Mouse (Mus musculus) cerebellum, postnatal 25 days (tissue): Measurements from ENCODE around the gene Olfr801.

Source experiments
- DNase-seq, 2 experiments: peaks; one replicate each; pipeline ENCODE4 v3.0.0; 2021; ENCODE audit warnings: mixed read lengths in 2 of 2

The Olfr801 gene

DNA sequence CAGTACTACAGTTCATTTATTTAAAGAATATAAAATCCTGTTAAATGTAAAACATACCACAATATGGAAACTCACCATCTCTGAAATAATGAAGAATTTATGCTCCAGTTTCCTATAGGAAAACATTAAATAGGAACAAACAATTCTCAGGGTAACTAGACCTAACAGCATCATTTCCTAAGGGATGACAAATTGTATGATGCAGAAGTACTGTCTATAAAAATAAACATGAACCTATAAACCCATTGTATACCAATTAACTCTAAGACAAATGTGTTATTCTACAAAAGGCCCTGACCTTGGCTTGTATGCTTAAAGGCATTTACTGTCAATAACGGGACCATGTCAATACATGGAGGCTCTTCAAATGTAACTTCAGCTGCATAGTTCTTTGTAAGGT, at the start of gene Olfr801:
Gene Olfr801 (minus strand): TSS at position 101 of the 400 bp plus-strand sequence.
- DNase-seq, result no peak

DNA sequence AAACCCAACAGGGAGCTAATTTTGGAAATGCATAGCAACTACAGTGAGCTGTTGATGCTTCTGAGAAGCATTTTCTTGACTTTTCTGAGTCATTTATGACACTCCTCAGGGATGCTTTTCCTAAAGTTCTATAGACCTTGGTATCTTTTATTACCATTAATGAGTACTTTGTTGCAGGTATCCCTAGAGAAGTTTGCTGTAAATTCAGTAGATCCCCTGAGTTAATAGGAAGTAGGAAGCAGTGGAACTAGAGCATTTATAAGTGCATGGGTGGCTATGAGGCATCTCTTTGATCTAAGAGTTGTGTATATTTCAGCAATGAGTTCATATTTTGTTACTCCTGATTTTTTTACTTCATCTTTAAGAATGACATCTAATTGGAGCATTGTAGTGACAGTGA, 29.2 kb upstream of the Olfr801 start, which contains the start of gene Olfr804:
Gene Olfr804 (plus strand): TSS at position 301 of the 400 bp plus-strand sequence.
- no peak for DNase-seq

DNA sequence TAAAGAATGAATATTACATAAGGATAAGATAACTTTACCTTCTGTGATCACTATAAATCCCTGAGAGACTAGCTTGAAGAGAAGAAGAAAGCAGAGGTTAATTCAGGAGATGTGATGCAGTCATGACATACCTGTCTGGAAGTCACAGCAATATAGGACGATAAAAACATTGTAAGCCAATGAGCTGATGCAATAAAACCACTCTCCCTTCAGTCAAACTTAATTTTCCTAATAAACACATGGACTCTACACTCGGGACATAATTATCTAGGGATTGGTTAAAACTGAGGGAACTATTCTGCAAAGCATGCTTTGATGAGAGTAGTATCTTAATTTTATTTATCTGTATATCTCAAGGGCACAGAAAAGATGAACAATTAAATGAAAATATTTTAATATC, 20.5 kb upstream of the Olfr801 start, which contains the start of gene Olfr803:
Gene Olfr803 (minus strand): TSS at position 101 of the 400 bp plus-strand sequence.
- no peak for DNase-seq

DNA sequence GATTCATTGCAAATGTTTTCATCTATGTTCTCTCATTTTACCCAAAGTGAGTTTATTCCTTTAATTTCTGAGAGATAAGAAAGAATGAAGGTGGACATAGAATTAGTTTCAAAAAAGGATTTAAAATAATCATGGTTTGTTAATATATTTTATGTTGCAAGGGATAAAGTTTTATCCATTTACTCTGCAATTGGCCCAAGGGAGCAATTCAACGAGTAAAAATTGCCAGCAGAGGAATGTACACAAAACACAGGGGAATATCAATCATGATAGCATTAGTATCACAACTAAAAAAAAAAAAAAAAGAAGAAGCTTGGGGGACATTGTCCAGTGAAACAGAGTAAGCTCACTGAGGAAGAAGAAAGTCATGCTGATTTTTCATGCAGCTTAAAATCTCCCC, 14.4 kb upstream of the Olfr801 start, which contains the start of gene Olfr802:
Gene Olfr802 (minus strand): TSS at position 101 of the 400 bp plus-strand sequence.
- no peak for DNase-seq

DNA sequence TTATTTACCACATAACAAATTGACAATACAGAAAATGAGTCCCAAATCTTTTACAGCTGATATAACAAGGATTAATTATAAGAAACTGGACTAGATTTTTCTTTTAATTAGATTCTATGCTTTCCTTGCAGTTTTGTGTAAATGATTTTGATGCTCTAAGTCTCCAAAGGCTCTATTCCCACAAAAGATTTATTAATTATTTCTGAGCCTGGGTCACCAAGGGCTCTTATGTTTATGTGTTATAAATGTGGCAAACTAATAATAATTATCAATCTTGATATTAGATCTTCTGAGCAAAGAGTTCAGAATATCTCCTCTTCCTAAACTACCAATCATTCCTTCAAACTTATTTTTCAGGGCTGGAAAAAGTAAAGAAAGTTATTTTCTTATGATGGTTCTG, 16.3 kb downstream of the Olfr801 start, which contains the start of gene Olfr800:
Gene Olfr800 (plus strand): TSS at position 301 of the 400 bp plus-strand sequence.
- no peak for DNase-seq

DNA sequence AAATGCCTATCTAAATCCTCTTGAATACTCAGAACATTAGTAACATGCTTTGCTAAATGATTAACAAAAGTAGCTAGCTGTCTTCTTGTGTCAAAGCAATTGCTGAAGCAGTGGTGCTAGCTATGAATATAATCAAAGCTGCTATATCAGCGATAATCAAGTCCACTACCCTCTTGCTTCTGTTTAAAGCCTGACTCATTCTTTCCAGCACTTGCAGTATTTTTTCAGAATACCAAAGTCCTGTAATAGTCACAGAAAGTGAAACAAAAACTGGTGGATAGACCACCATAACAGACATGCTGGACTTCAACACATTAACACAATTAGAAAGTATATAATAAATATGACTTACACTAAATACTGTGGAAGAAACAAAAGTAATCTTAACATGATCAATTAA, 21.9 kb downstream of the Olfr801 start:
- DNase-seq, result no peak

DNA sequence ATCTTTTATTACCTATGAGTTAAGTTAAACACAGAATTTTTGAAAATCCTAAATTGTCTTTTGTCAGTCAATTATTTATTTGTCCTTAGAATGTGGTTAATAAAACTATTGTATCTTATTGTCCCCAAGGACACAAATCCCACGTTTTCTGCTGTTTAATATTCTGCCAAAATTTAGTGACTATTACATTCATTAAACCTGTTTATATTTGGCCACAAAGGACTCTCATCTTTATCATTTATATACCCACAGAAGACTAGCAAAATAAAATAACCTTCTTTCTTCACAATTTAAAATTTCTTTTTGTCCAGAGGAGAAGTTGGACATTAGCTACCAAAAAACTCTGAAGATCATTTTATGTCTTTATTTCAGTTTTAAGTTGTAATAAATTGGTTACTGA, 36.5 kb downstream of the Olfr801 start, which contains the start of gene Olfr799:
Gene Olfr799 (plus strand): TSS at position 301 of the 400 bp plus-strand sequence.
- DNase-seq, result no peak

DNA sequence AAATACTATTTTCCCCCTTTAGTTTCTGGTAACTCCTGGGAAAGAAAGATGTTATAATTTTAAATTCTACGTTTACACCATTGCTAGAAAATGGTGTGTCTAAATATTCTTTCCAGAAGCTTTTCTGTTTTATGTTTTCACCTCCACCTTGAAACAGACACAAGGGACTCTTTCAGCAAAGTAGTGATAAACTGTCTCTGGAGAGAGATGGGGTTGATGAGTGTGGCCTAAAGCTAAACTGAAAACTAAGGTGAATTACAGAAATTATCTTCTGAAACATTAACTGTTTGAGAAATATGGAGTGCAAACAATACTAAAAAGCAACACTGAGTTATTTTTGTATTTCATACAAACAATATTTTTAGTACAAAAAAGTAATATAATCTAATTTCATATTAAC, 45.8 kb downstream of the Olfr801 start, which contains the start of gene Olfr798:
Gene Olfr798 (minus strand): TSS at position 101 of the 400 bp plus-strand sequence.
- DNase-seq, result no peak

DNA sequence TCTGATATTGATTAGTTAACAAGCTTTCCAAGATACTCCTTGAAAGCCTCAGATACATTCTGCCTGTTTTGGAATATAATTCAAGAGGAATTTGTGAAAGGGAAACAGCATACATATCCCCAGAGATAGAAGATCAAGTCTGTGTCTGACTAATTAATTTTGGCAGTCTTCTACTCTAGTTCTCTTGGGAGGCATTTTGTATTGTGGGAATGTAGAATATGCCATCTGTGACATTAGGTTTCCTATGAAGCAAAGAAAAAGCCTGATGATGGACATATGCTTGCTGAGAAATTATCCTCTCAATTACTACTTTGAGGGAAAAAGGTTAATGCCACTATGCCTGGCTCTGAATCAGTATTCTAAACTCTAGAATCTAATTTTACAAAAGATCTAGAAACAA, 50.4 kb downstream of the Olfr801 start:
- no peak for DNase-seq

DNA sequence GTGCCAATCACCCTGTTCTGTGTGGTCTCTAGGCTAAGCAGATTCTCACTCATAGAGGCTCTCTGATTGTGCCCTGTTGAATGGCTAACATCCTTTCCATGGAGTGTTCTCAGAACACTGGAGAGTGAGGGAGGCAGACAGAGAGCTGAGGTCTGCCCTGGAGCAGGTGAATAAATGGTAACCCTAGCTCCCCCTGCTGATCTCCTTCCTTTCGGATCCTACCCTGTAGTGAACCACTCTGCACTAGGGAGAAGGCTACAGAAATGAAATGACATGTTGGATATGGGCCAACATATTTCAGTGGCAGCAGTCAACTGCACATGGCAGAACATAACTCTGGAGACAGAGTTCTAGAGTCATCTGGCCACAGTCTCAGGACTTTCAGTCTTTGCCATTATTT, 51.9 kb downstream of the Olfr801 start:
- DNase-seq, result no peak
